Mouse (Mus musculus) MEL-GATA-1-ER (cell line): ENCODE results near the gene Cyp4f18.
"Not testable (repeated sequence)": the region's sequence is repeated elsewhere in the genome, so short reads cannot be mapped to it uniquely, and the experiment has no call there.

Experiments
- DNase-seq: peaks from one replicate; pipeline ENCODE4 v3.0.0-alpha.2; 2012; ENCODE audit warnings: low read depth; ENCODE audit errors: extremely low read depth

Cyp4f18 gene

GRCm38 (mm10) chr8:71981032-71981431, 28.4 kb downstream of the Cyp4f18 start:
- peak; percentile 31 for DNase-seq

- DNase-seq: no peak
Observed at GRCm38 (mm10) chr8:71974211-71974610, 35.2 kb downstream of the Cyp4f18 start.

GRCm38 (mm10) chr8:71971945-71972344, 37.5 kb downstream of the Cyp4f18 start:
- DNase-seq: no peak

- DNase-seq: no peak
Observed at GRCm38 (mm10) chr8:71968636-71969035, 40.8 kb downstream of the Cyp4f18 start.

- DNase-seq: no peak
Observed at GRCm38 (mm10) chr8:71968100-71968499, 41.3 kb downstream of the Cyp4f18 start.

GRCm38 (mm10) chr8:71967261-71967660, 42.2 kb downstream of the Cyp4f18 start:
- no peak for DNase-seq

- no peak for DNase-seq
Observed at GRCm38 (mm10) chr8:71966411-71966810, 43.0 kb downstream of the Cyp4f18 start.

- DNase-seq: no peak
Observed at GRCm38 (mm10) chr8:71965166-71965565, 44.3 kb downstream of the Cyp4f18 start.

GRCm38 (mm10) chr8:71964051-71964450, 45.4 kb downstream of the Cyp4f18 start:
- DNase-seq: no peak

GRCm38 (mm10) chr8:71961796-71962195, 47.6 kb downstream of the Cyp4f18 start:
- no peak for DNase-seq

- no peak for DNase-seq
Observed at GRCm38 (mm10) chr8:71960483-71960882, 48.9 kb downstream of the Cyp4f18 start.

- DNase-seq: no peak
Observed at GRCm38 (mm10) chr8:71954666-71955065, 54.8 kb downstream of the Cyp4f18 start.

GRCm38 (mm10) chr8:71952961-71953700, 56.3 kb downstream of the Cyp4f18 start:
- DNase-seq: not testable (repeated sequence)

- no peak for DNase-seq
Observed at GRCm38 (mm10) chr8:71952489-71952888, 56.9 kb downstream of the Cyp4f18 start.

- no peak for DNase-seq
Observed at GRCm38 (mm10) chr8:71951436-71952161, 57.8 kb downstream of the Cyp4f18 start.

- peak; percentile 99 for DNase-seq
Observed at GRCm38 (mm10) chr8:71950482-71951221, 58.8 kb downstream of the Cyp4f18 start, which contains the start of gene Zfp961. Zfp961 (plus strand) TSS chr8:71951038.

- no peak for DNase-seq
Observed at GRCm38 (mm10) chr8:71948624-71949023, 60.8 kb downstream of the Cyp4f18 start.

GRCm38 (mm10) chr8:71941776-71942175, 67.7 kb downstream of the Cyp4f18 start:
- DNase-seq: no peak

GRCm38 (mm10) chr8:71940293-71941208, 68.9 kb downstream of the Cyp4f18 start:
- peak; percentile 63 for DNase-seq
